Mouse (Mus musculus): ENCODE results near the gene Gm17428.

DNA sequence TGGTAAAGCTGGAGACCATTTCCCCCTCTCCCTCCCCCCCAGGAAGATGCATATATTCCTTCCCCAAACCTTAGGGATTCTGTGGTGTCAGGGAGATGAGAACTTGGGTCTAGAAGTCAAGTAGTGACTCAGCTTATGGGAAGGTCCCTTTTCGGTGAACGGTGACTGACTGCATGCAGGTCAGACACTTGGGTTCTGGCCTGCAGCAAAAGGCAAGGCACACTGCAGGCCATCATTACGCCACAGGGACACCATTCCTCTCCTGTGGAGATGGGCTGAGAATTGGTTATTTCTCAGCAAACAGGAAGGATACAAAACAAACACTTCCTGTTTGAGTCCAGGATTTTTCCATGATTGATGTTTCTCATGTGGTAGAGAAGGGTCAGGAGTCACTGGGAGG, 17.5 kb upstream of the Gm17428 start:
- TF ChIP-seq POLR2A (IDR thresholded peaks at IDR 0.05; ENCODE audit: borderline replicate concordance, low read depth, low read length), result no peak
- no peak for TF ChIP-seq CTCF (IDR thresholded peaks at IDR 0.05; ENCODE audit: low read depth, low read length)

All from bone marrow macrophage, adult 2 months (primary cell).